Mouse (Mus musculus) cerebellum, adult 2 months (tissue): ENCODE measurements around the gene Slc44a5. TPM values are rescaled to one million over a fixed set of nuclear protein-coding genes. Genes with fewer than 3 reads are reported as not detected.
A peak's percentile ranks its signal among the peaks of the same experiment; 100 is the strongest.

ENCODE experiments used
- DNase-seq, 2 experiments: peaks; one replicate each; pipeline ENCODE4 v3.0.0; 2021
- H3K27ac ChIP-seq: fragments of 200-500 bp; 2 replicates; pipeline ENCODE4 v1.5.1; 2012; ENCODE audit warnings: low read length, control low read depth, inconsistent platforms; ENCODE audit not compliant: insufficient read depth
- H3K27me3 ChIP-seq: fragments of 200-500 bp; 2 replicates; pipeline ENCODE4 v1.6.1; 2012; ENCODE audit warnings: inconsistent platforms, mild to moderate bottlenecking, low read length, moderate library complexity; ENCODE audit not compliant: control insufficient read depth, insufficient read depth
- H3K4me1 ChIP-seq: fragments of 200-500 bp; 2 replicates; pipeline ENCODE4 v1.6.1; 2011; ENCODE audit warnings: low read length; ENCODE audit not compliant: control insufficient read depth, insufficient read depth
- H3K4me3 ChIP-seq: fragments of 200-500 bp; replicated peaks from 2 replicates; pipeline ENCODE3; 2011; ENCODE audit warnings: mild to moderate bottlenecking, low read depth, low read length, control low read depth; ENCODE audit not compliant: insufficient read depth
- CTCF ChIP-seq: fragments of 200-500 bp; IDR thresholded peaks from 2 replicates; pipeline ENCODE4 v1.5.1; 2011; ENCODE audit warnings: low read depth, mild to moderate bottlenecking, control low read depth, low read length, moderate library complexity, borderline replicate concordance; ENCODE audit not compliant: insufficient read depth
- POLR2A ChIP-seq: fragments of 200-500 bp; IDR thresholded peaks from 2 replicates; pipeline ENCODE4 v1.6.1; 2011; ENCODE audit warnings: low read length, control low read depth, borderline replicate concordance; ENCODE audit not compliant: insufficient read depth
- WGBS: fragments of 180-500 bp; shearing (Covaris S2); methylation state at CpG from one replicate; pipeline ENCODE4 v1.1.7; 2018; 5-methylcytosine and 5-hydroxymethylcytosine counted together
- polyA plus RNA-seq: library from polyadenylated mRNA; depleted of rRNA; stranded (reverse); fragments of >200 nt; gene quantifications from 2 replicates; pipeline ENCODE4 v1.2.3, GENCODE M21; 2012

The Slc44a5 gene
- polyA plus RNA-seq, 1 experiment = 3.4 TPM

- Histone ChIP-seq H3K4me1 (no peaks in the 10 kb centered on the region), H3K27ac (no peak overlapping the region), H3K27me3 (no peaks in the 10 kb centered on the region), H3K4me3 (no peak overlapping the region)
- 17% methylated on average over 6 of the region's 6 CpGs for WGBS
- TF ChIP-seq CTCF (no peak), POLR2A (no peak)
- DNase-seq = no peak
Measured at GRCm38 (mm10) chr3:153975060-153975459, 1.8 kb downstream of the Slc44a5 start.

GRCm38 (mm10) chr3:153975791-153976190 lies 2.6 kb downstream of the Slc44a5 start:
- Histone ChIP-seq H3K27ac (no peak overlapping the region), H3K4me1 (no peaks in the 10 kb centered on the region), H3K27me3 (no peaks in the 10 kb centered on the region), H3K4me3 (no peak overlapping the region)
- TF ChIP-seq POLR2A = no peak
- no peak for TF ChIP-seq CTCF
- no peak for DNase-seq
- 94% methylated on average over 7 of the region's 7 CpGs for WGBS

GRCm38 (mm10) chr3:153980611-153981010 lies 7.4 kb downstream of the Slc44a5 start:
- Histone ChIP-seq H3K4me3 (no peak overlapping the region), H3K27ac (no peak overlapping the region), H3K4me1 (peaks cover 2% of the 10 kb centered on the region; the same call in 1 of the 2 replicates), H3K27me3 (no peaks in the 10 kb centered on the region)
- TF ChIP-seq POLR2A (no peak), CTCF (no peak)
- DNase-seq = no peak
- WGBS = 63% methylated on average over 2 of the region's 2 CpGs

- H3K27me3 ChIP-seq = no peaks in the 10 kb centered on the region
- no peak overlapping the region for H3K27ac ChIP-seq
- H3K4me3 ChIP-seq = no peak overlapping the region
- TF ChIP-seq CTCF (peak; percentile 67), POLR2A (no peak)
- WGBS = 61% methylated on average over 10 of the region's 10 CpGs
- peak; percentile 22 to 27 for DNase-seq
- H3K4me1 ChIP-seq = peaks cover 2% of the 10 kb centered on the region; the same call in 1 of the 2 replicates
Measured at GRCm38 (mm10) chr3:153984428-153985340, 11.4 kb downstream of the Slc44a5 start.

GRCm38 (mm10) chr3:153999797-154000528 lies 26.7 kb downstream of the Slc44a5 start:
- DNase-seq = no peak
- Histone ChIP-seq H3K4me3 (no peak overlapping the region), H3K27ac (no peak overlapping the region), H3K27me3 (no peaks in the 10 kb centered on the region), H3K4me1 (no peaks in the 10 kb centered on the region)
- TF ChIP-seq CTCF (no peak), POLR2A (no peak)
- 97% methylated on average over 5 of the region's 5 CpGs for WGBS

- H3K4me1 ChIP-seq = no peaks in the 10 kb centered on the region
- no peak overlapping the region for H3K27ac ChIP-seq
- WGBS = 84% methylated on average over 5 of the region's 5 CpGs
- no peak overlapping the region for H3K4me3 ChIP-seq
- no peak for TF ChIP-seq CTCF
- TF ChIP-seq POLR2A = no peak
- H3K27me3 ChIP-seq = no peaks in the 10 kb centered on the region
- DNase-seq = no peak
Measured at GRCm38 (mm10) chr3:154001348-154001747, 28.1 kb downstream of the Slc44a5 start.

- H3K27me3 ChIP-seq = no peaks in the 10 kb centered on the region
- H3K27ac ChIP-seq = no peak overlapping the region
- WGBS = 91% methylated on average over 4 of the region's 4 CpGs
- no peak for DNase-seq
- H3K4me1 ChIP-seq = no peaks in the 10 kb centered on the region
- TF ChIP-seq POLR2A = no peak
- no peak for TF ChIP-seq CTCF
- no peak overlapping the region for H3K4me3 ChIP-seq
Measured at GRCm38 (mm10) chr3:154046876-154047275, 73.6 kb downstream of the Slc44a5 start.
